Mouse (Mus musculus) retina, adult 2 months (tissue): ENCODE results near the gene Cdkn1a.
"Not testable (repeated sequence)": the region's sequence is repeated elsewhere in the genome, so short reads cannot be mapped to it uniquely, and the experiment has no call there.

Experiments used
- DNase-seq: peaks from one replicate; pipeline ENCODE4 v3.0.0-alpha.2; 2012; ENCODE audit warnings: low read depth, low spot score

The Cdkn1a gene

GRCm38 (mm10) chr17:29081618-29082381 lies 9.0 kb upstream of the Cdkn1a start:
- DNase-seq = no peak

GRCm38 (mm10) chr17:29083586-29083985 lies 7.2 kb upstream of the Cdkn1a start:
- DNase-seq = no peak

GRCm38 (mm10) chr17:29084656-29085055 lies 6.1 kb upstream of the Cdkn1a start:
- DNase-seq = no peak

GRCm38 (mm10) chr17:29085266-29085665 lies 5.5 kb upstream of the Cdkn1a start:
- DNase-seq = no peak

GRCm38 (mm10) chr17:29086916-29087315 lies 3.9 kb upstream of the Cdkn1a start:
- no peak for DNase-seq

GRCm38 (mm10) chr17:29091348-29091944 lies 670 bp downstream of the Cdkn1a start:
- DNase-seq = no peak

GRCm38 (mm10) chr17:29092497-29092896 lies 1.7 kb downstream of the Cdkn1a start:
- no peak for DNase-seq

GRCm38 (mm10) chr17:29093110-29093952 lies 2.6 kb downstream of the Cdkn1a start:
- DNase-seq = peak; percentile 39

GRCm38 (mm10) chr17:29093961-29094309 lies 3.2 kb downstream of the Cdkn1a start:
- DNase-seq = no peak

- no peak for DNase-seq
Observed at GRCm38 (mm10) chr17:29094310-29095181, 3.8 kb downstream of the Cdkn1a start.

- DNase-seq = peak; percentile 77
Observed at GRCm38 (mm10) chr17:29095201-29095733, 4.5 kb downstream of the Cdkn1a start.

- DNase-seq = no peak
Observed at GRCm38 (mm10) chr17:29096245-29096644, 5.5 kb downstream of the Cdkn1a start.

GRCm38 (mm10) chr17:29096851-29097561 lies 6.2 kb downstream of the Cdkn1a start:
- no peak for DNase-seq

- no peak for DNase-seq
Observed at GRCm38 (mm10) chr17:29098291-29098690, 7.5 kb downstream of the Cdkn1a start.

GRCm38 (mm10) chr17:29099076-29099475 lies 8.3 kb downstream of the Cdkn1a start:
- DNase-seq = no peak

- no peak for DNase-seq
Observed at GRCm38 (mm10) chr17:29100627-29101026, 9.9 kb downstream of the Cdkn1a start.

- not testable (repeated sequence) for DNase-seq
Observed at GRCm38 (mm10) chr17:29110356-29110755, 19.6 kb downstream of the Cdkn1a start.

GRCm38 (mm10) chr17:29111332-29111731 lies 20.6 kb downstream of the Cdkn1a start:
- no peak for DNase-seq

GRCm38 (mm10) chr17:29113591-29114352 lies 23.0 kb downstream of the Cdkn1a start, which contains the start of gene Rab44:
Gene Rab44, plus strand, starts transcription at chr17:29114145.
- DNase-seq = no peak

- DNase-seq = no peak
Observed at GRCm38 (mm10) chr17:29116023-29116422, 25.2 kb downstream of the Cdkn1a start.
